Mouse (Mus musculus): Measurements from ENCODE around the gene Ephb1. TPM values are rescaled to one million over a fixed set of nuclear protein-coding genes. Genes with fewer than 3 reads are reported as not detected.

The Ephb1 gene
- polyA plus RNA-seq, 1 experiment from 2014 or later, result 0.66 TPM

- Histone ChIP-seq H3K4me2 (no peak overlapping the region), H3K36me3 (no peaks in the 10 kb centered on the region), H3K9me3 (replicated peaks) (no peaks in the 10 kb centered on the region), H3K9ac (no peak overlapping the region), H3K4me3 (no peak overlapping the region), H3K4me1 (replicated peaks) (no peaks in the 10 kb centered on the region), H3K27me3 (replicated peaks) (peaks cover 14% of the 10 kb centered on the region), H3K27ac (ENCODE audit: poor library complexity, severe bottlenecking) (no peak overlapping the region)
- 75% methylated on average over 13 of the region's 13 CpGs for WGBS
- no peak for ATAC-seq (ENCODE audit: insufficient number of reproducible peaks, low FRiP score)
Measured at GRCm38 (mm10) chr9:102192724-102193685, 161.5 kb downstream of the Ephb1 start.

DNA sequence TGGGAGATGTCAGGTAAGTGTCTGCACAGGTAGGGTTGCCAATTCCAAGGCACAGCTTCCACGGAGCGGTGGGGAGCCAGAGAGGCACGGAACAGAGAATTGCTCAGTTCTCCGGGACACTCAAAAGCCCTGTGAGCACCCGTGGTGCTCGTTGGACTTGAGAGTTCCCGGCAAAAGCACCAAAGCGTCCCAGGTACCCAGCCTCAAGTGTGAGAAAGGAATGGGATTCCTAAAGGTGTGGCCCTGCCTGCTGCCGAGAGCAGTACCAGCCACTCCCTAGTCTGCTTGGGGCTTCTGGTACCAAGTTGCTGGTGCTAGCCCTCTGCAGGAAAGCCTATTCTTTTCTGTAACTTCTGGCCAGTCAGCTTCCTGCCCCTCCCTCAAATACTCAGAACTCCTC, 164.4 kb downstream of the Ephb1 start:
- no peak for ATAC-seq (ENCODE audit: insufficient number of reproducible peaks, low FRiP score)
- Histone ChIP-seq H3K27me3 (replicated peaks) (peaks cover 27% of the 10 kb centered on the region), H3K9me3 (replicated peaks) (no peaks in the 10 kb centered on the region), H3K4me2 (no peak overlapping the region), H3K4me1 (replicated peaks) (no peaks in the 10 kb centered on the region), H3K27ac (ENCODE audit: poor library complexity, severe bottlenecking) (no peak overlapping the region), H3K9ac (no peak overlapping the region), H3K4me3 (no peak overlapping the region), H3K36me3 (no peaks in the 10 kb centered on the region)
- WGBS, result 71% methylated on average over 9 of the region's 9 CpGs

DNA sequence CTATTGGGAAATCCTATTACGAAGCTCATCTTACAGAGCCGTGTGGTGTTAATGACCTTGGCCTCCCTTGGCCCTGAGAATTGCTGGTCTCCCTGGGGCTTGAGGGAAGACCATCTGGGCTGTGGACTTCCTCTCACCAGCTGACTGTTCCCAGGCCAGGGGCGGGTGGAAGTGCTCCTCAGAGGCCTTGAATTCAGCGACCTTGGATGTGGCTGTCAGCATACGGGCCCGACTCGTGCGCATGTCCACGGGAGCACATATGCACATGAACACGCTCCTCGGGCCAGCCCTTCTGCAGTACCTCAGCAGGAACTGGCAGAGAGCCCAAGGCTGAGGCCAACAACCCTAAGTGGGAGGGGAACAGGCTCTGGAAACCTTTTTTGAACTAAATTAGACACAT, 165.1 kb downstream of the Ephb1 start:
- ATAC-seq (ENCODE audit: insufficient number of reproducible peaks, low FRiP score), result no peak

DNA sequence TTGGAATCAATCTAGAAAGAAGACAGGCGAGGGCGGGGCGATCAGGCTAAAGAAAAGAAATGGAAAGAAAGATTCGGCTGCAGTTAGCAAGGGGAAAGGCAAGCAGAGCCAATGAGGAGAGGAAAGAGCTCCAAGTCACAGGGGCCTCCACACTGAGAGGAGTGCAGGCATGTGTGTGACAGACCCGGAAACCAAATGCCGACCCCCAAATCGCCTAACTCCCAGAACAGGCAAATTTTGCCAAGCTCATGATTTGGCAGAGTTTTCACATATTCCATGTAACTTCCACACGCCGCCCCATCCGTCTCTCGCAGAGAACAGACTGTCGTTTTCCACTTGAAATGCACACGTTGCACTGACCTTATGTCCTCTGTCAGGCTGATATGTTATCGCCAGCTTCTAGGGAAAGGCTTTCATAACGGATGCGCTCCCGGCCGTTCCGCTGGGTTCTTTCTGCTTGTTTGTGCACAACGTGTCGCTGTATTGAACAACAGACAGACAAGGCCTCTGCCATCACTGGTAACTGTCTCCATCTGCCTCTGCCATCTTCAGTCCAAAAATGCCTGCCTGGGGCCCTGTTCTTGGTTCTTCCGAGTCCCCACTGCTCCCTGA, 170.7 kb downstream of the Ephb1 start:
- peaks cover 27% of the 10 kb centered on the region for H3K27me3 ChIP-seq (replicated peaks)
- H3K4me1 ChIP-seq (replicated peaks), result peaks cover 13% of the 10 kb centered on the region; the same call in 1 of the 2 replicates
- H3K9me3 ChIP-seq (replicated peaks), result no peaks in the 10 kb centered on the region
- no peak for ATAC-seq (ENCODE audit: insufficient number of reproducible peaks, low FRiP score)
- H3K27ac ChIP-seq (ENCODE audit: poor library complexity, severe bottlenecking), result no peak overlapping the region
- WGBS, result 44% methylated on average over 22 of the region's 22 CpGs
- no peaks in the 10 kb centered on the region for H3K36me3 ChIP-seq
- no peak overlapping the region for H3K4me3 ChIP-seq
- H3K9ac ChIP-seq, result no peak overlapping the region
- H3K4me2 ChIP-seq, result peak overlapping the region; percentile 54

More for the DNA sequence above, 165.1 kb downstream of the Ephb1 start:
- Histone ChIP-seq H3K4me1 (replicated peaks) (no peaks in the 10 kb centered on the region), H3K9me3 (replicated peaks) (no peaks in the 10 kb centered on the region), H3K27ac (ENCODE audit: poor library complexity, severe bottlenecking) (no peak overlapping the region), H3K27me3 (replicated peaks) (peaks cover 30% of the 10 kb centered on the region), H3K36me3 (no peaks in the 10 kb centered on the region), H3K9ac (no peak overlapping the region), H3K4me2 (no peak overlapping the region), H3K4me3 (no peak overlapping the region)
- 45% methylated on average over 11 of the region's 11 CpGs for WGBS

DNA sequence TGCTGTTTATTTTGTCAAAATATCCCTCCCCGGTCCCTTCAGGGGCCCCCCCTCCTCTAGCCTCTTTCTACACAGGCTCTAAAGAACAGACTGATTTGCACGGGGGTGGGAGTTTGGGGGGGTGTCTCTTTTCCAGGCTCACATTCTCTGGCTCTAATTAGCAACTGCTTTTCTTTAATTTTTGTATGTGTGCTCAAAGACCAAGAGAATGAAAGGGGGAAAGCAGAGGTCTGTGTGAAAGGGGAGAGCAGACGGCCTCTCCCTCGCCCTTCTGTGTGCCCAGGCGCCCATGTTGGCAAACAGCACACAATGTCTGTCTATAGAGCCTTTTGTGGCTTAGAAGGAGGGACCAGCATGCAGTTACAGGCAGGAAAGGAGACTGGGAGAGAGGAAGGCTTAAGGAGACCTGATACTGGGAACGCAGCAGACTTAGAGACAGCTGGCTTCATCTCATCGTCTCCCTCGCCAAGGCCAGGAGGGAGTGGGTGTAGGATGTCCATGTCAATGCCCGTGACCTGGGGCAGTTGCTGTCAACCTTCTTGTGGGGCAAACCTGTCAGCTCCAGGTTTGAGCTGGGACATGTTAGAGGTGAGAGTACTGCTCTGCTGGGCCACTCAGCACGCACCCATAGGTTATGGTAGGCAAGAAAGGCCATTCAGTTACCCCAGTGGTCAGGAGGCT, 172.5 kb downstream of the Ephb1 start:
- no peaks in the 10 kb centered on the region for H3K9me3 ChIP-seq (replicated peaks)
- 80% methylated on average over 10 of the region's 10 CpGs for WGBS
- H3K4me2 ChIP-seq, result no peak overlapping the region
- no peak overlapping the region for H3K9ac ChIP-seq
- peaks cover 18% of the 10 kb centered on the region for H3K27me3 ChIP-seq (replicated peaks)
- no peaks in the 10 kb centered on the region for H3K36me3 ChIP-seq
- no peak overlapping the region for H3K27ac ChIP-seq (ENCODE audit: poor library complexity, severe bottlenecking)
- H3K4me1 ChIP-seq (replicated peaks), result peaks cover 13% of the 10 kb centered on the region; the same call in 1 of the 2 replicates
- no peak overlapping the region for H3K4me3 ChIP-seq
- ATAC-seq (ENCODE audit: insufficient number of reproducible peaks, low FRiP score), result no peak

GRCm38 (mm10) chr9:102181276-102181675, 173.2 kb downstream of the Ephb1 start:
- no peak overlapping the region for H3K4me2 ChIP-seq
- H3K27ac ChIP-seq (ENCODE audit: poor library complexity, severe bottlenecking), result no peak overlapping the region
- H3K4me1 ChIP-seq (replicated peaks), result peaks cover 13% of the 10 kb centered on the region; the same call in 1 of the 2 replicates
- H3K4me3 ChIP-seq, result no peak overlapping the region
- peaks cover 18% of the 10 kb centered on the region for H3K27me3 ChIP-seq (replicated peaks)
- no peaks in the 10 kb centered on the region for H3K36me3 ChIP-seq
- H3K9ac ChIP-seq, result no peak overlapping the region
- 47% methylated on average over 3 of the region's 3 CpGs for WGBS
- H3K9me3 ChIP-seq (replicated peaks), result no peaks in the 10 kb centered on the region
- no peak for ATAC-seq (ENCODE audit: insufficient number of reproducible peaks, low FRiP score)

DNA sequence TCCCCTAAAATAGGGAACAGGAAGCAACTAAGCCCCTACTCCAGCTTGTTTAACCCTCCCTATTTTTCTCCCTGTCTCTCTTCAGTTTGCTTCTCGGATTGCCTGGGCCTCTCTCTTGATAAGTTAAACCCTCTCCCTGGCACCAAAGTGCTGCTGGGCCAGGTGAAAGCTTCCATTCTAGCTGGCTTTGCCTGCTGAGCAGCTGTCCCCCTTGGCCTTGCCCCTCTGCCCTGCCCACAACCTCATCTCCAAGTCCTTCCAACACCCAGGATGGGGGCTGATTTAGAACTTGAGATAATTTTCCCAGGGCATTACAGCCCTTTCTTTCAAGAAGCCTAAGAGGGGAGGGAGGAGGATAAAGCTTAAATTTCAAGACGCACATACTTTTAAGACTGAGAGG, 174.0 kb downstream of the Ephb1 start:
- H3K9ac ChIP-seq, result no peak overlapping the region
- H3K36me3 ChIP-seq, result no peaks in the 10 kb centered on the region
- ATAC-seq (ENCODE audit: insufficient number of reproducible peaks, low FRiP score), result no peak
- H3K9me3 ChIP-seq (replicated peaks), result no peaks in the 10 kb centered on the region
- WGBS, result 44% methylated on average over 2 of the region's 2 CpGs
- no peak overlapping the region for H3K4me3 ChIP-seq
- peaks cover 13% of the 10 kb centered on the region; the same call in 1 of the 2 replicates for H3K4me1 ChIP-seq (replicated peaks)
- peaks cover 12% of the 10 kb centered on the region for H3K27me3 ChIP-seq (replicated peaks)
- no peak overlapping the region for H3K4me2 ChIP-seq
- no peak overlapping the region for H3K27ac ChIP-seq (ENCODE audit: poor library complexity, severe bottlenecking)

- no peak for ATAC-seq (ENCODE audit: insufficient number of reproducible peaks, low FRiP score)
- peaks cover 13% of the 10 kb centered on the region; the same call in 1 of the 2 replicates for H3K4me1 ChIP-seq (replicated peaks)
- 63% methylated on average over 2 of the region's 2 CpGs for WGBS
- no peaks in the 10 kb centered on the region for H3K9me3 ChIP-seq (replicated peaks)
- no peak overlapping the region for H3K4me2 ChIP-seq
- no peak overlapping the region for H3K27ac ChIP-seq (ENCODE audit: poor library complexity, severe bottlenecking)
- no peaks in the 10 kb centered on the region for H3K36me3 ChIP-seq
- no peak overlapping the region for H3K4me3 ChIP-seq
- peaks cover 8% of the 10 kb centered on the region; the same call in 1 of the 2 replicates for H3K27me3 ChIP-seq (replicated peaks)
- H3K9ac ChIP-seq, result no peak overlapping the region
Measured at GRCm38 (mm10) chr9:102180070-102180469, 174.4 kb downstream of the Ephb1 start.

- no peak for ATAC-seq (ENCODE audit: insufficient number of reproducible peaks, low FRiP score)
- Histone ChIP-seq H3K9me3 (replicated peaks) (no peaks in the 10 kb centered on the region), H3K4me1 (replicated peaks) (no peaks in the 10 kb centered on the region), H3K36me3 (no peaks in the 10 kb centered on the region), H3K27ac (ENCODE audit: poor library complexity, severe bottlenecking) (no peak overlapping the region), H3K27me3 (replicated peaks) (no peaks in the 10 kb centered on the region), H3K4me3 (no peak overlapping the region), H3K4me2 (no peak overlapping the region), H3K9ac (no peak overlapping the region)
- WGBS, result 79% methylated on average over 7 of the region's 7 CpGs
Measured at GRCm38 (mm10) chr9:102169706-102170105, 184.8 kb downstream of the Ephb1 start.

DNA sequence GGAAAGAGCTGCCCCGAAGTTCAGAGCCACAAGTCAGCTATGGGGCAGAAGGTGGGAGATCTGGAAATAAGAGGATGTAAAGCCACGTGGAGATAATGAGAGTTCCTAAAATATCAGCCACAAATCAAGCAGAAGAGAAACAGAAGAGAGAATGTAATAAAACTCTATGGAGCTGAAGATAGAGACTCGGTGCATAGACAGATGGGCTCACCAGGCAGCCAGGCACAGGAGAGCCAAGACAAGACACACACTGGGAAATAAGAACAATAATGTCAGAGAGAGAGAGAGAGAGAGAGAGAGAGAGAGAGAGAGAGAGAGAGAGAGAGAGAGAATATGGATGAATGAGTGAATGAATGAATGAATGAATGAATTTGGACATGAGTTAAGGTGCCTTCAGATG, 198.6 kb downstream of the Ephb1 start:
- Histone ChIP-seq H3K9ac (no peak overlapping the region), H3K27me3 (replicated peaks) (peaks cover 19% of the 10 kb centered on the region; the same call in 1 of the 2 replicates), H3K36me3 (no peaks in the 10 kb centered on the region), H3K4me2 (no peak overlapping the region), H3K27ac (ENCODE audit: poor library complexity, severe bottlenecking) (no peak overlapping the region), H3K9me3 (replicated peaks) (no peaks in the 10 kb centered on the region), H3K4me1 (replicated peaks) (no peaks in the 10 kb centered on the region), H3K4me3 (no peak overlapping the region)
- ATAC-seq (ENCODE audit: insufficient number of reproducible peaks, low FRiP score), result no peak
- WGBS, result 72% methylated on average over 3 of the region's 3 CpGs

- Histone ChIP-seq H3K4me1 (replicated peaks) (no peaks in the 10 kb centered on the region), H3K4me3 (no peak overlapping the region), H3K27me3 (replicated peaks) (no peaks in the 10 kb centered on the region), H3K27ac (ENCODE audit: poor library complexity, severe bottlenecking) (no peak overlapping the region), H3K4me2 (no peak overlapping the region), H3K9ac (no peak overlapping the region), H3K9me3 (replicated peaks) (no peaks in the 10 kb centered on the region; the same call in 1 of the 2 replicates), H3K36me3 (no peaks in the 10 kb centered on the region)
- no peak for ATAC-seq (ENCODE audit: insufficient number of reproducible peaks, low FRiP score)
- WGBS, result 82% methylated on average over 4 of the region's 4 CpGs
Measured at GRCm38 (mm10) chr9:102139181-102139580, 215.3 kb downstream of the Ephb1 start.
